Mouse (Mus musculus): ENCODE measurements around the gene Ptpdc1.

DNA sequence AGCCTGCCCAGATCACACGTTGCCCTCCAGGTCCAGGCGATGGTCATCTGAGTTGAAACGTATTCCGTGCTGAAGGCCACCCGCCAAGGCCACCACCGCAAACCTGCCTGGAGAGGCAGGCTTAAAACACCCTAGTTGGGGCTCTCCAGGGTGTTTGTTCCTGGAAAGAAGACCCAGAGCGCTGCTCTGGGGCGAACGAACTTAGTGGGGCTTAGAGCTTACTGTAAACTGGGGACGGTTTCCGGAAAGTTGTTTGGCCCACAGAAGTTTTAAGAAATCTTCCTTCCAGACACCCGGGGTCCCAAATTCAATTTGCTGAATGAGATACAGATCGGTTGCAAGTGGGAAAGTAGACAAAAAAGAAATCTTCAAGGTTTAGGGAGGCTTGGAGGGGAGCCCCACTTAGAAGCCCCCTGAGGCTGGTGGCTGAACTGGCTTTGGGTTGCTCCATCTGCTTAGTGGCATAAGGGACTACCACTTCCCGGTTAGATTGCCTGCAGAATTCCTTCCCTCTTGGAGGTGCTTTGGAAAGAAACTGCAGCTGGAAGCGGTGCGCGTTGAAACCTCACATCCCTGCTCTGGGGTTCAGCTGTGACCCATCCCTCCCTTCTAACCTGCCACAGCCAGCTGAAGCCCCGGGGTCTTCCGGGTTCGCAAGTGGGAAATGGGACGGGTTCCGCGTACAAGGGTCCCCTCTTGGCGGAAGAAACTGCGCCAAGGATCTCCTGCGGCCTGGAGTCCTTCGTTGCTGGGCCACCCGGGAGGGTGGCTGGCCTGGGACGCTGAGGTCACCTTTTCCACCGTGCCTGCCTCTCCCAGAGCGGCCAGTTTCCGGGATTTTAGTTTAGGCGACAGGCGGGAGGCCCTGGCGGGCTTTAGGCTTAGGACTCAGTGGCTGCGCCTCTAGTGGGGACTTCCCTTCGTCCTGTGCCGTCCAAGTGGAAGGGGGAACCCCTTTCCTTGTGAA, 34.1 kb upstream of the Ptpdc1 start:
- TF ChIP-seq CTCF (IDR thresholded peaks at IDR 0.05; ENCODE audit: borderline replicate concordance, extremely low read depth, insufficient read depth, insufficient read length) (no peak), POLR2A (IDR thresholded peaks at IDR 0.05; ENCODE audit: borderline replicate concordance, extremely low read depth, insufficient read depth, insufficient read length, poor library complexity, severe bottlenecking) (no peak)
